Mouse (Mus musculus) MEL (cell line): ENCODE measurements around the gene Lrrc7.

Experiments
- CHD2 ChIP-seq: IDR thresholded peaks from 2 replicates; pipeline ENCODE4 v1.6.1; 2011; ENCODE audit warnings: low read length, improper control_type of control experiment
- CTCF ChIP-seq, 3 experiments: IDR thresholded peaks in 2 of 3; conservative IDR thresholded peaks in 1 of 3; 2 replicates each; pipeline ENCODE4 v1.5.1; 2011 to 2012; ENCODE audit warnings: low read length in 3 of 3, low read depth in 2 of 3, mild to moderate bottlenecking in 2 of 3, improper control_type of control experiment in 1 of 3, inconsistent platforms in 1 of 3, mixed read lengths in 1 of 3, moderate library complexity in 1 of 3; ENCODE audit not compliant: control insufficient read depth in 1 of 3, insufficient read depth in 1 of 3, poor library complexity in 1 of 3, severe bottlenecking in 1 of 3
- HCFC1 ChIP-seq: IDR thresholded peaks from 2 replicates; pipeline ENCODE4 v1.6.1; 2012; ENCODE audit warnings: low read depth, mild to moderate bottlenecking, inconsistent platforms, low read length, improper control_type of control experiment, moderate library complexity
- MAFK ChIP-seq: IDR thresholded peaks from 2 replicates; pipeline ENCODE4 v1.6.1; 2011; ENCODE audit warnings: low read depth, mild to moderate bottlenecking, low read length, improper control_type of control experiment, borderline replicate concordance
- MEF2A ChIP-seq: IDR thresholded peaks from 2 replicates; pipeline ENCODE4 v1.6.1; 2014; ENCODE audit warnings: low read depth, mild to moderate bottlenecking, inconsistent platforms, low read length, improper control_type of control experiment; ENCODE audit not compliant: poor library complexity, insufficient replicate concordance, severe bottlenecking; ENCODE audit errors: extremely low read depth
- POLR2A ChIP-seq, 2 experiments: IDR thresholded peaks; 2 replicates each; pipeline ENCODE4 v1.6.1; 2011 to 2012; ENCODE audit warnings: low read length in 2 of 2, mild to moderate bottlenecking in 2 of 2, control low read depth in 1 of 2, improper control_type of control experiment in 1 of 2, low read depth in 1 of 2, moderate library complexity in 1 of 2; ENCODE audit not compliant: control insufficient read depth in 1 of 2, insufficient read depth in 1 of 2, poor library complexity in 1 of 2
- SIN3A ChIP-seq: IDR thresholded peaks from 2 replicates; pipeline ENCODE4 v1.6.1; 2012; ENCODE audit warnings: low read length, improper control_type of control experiment, inconsistent platforms
- TBP ChIP-seq: IDR thresholded peaks from 2 replicates; pipeline ENCODE4 v1.8.0; 2011; ENCODE audit warnings: low read depth, low read length, improper control_type of control experiment
- UBTF ChIP-seq: IDR thresholded peaks from 2 replicates; pipeline ENCODE4 v1.6.1; 2012; ENCODE audit warnings: low read depth, mild to moderate bottlenecking, inconsistent platforms, low read length, improper control_type of control experiment, moderate library complexity, borderline replicate concordance; ENCODE audit not compliant: insufficient read depth
- USF1 ChIP-seq: IDR thresholded peaks from 2 replicates; pipeline ENCODE4 v1.6.1; 2014; ENCODE audit warnings: low read depth, mild to moderate bottlenecking, inconsistent platforms, low read length, improper control_type of control experiment, moderate library complexity
- ZMIZ1 ChIP-seq: IDR thresholded peaks from 2 replicates; pipeline ENCODE4 v1.6.1; 2012; ENCODE audit warnings: low read depth, mild to moderate bottlenecking, inconsistent platforms, low read length, improper control_type of control experiment, moderate library complexity
- ZNF384 ChIP-seq: IDR thresholded peaks from 2 replicates; pipeline ENCODE4 v1.6.1; 2012; ENCODE audit warnings: low read depth, mild to moderate bottlenecking, inconsistent platforms, low read length, improper control_type of control experiment

GRCm38 (mm10) chr3:158528471-158528870 lies 33.5 kb downstream of the Lrrc7 start:
- no peak for TF ChIP-seq MEF2A
- TF ChIP-seq POLR2A (IDR thresholded peaks at IDR 0.05; ENCODE audit: control insufficient read depth in 1 of 2, insufficient read depth in 1 of 2, low read depth in 1 of 2, low read length in 2 of 2, poor library complexity in 1 of 2) = no peak
- TF ChIP-seq SIN3A = no peak
- no peak for TF ChIP-seq TBP
- no peak for TF ChIP-seq ZMIZ1
- no peak for TF ChIP-seq CHD2
- no peak for TF ChIP-seq CTCF (IDR thresholded peaks at IDR 0.05 in 2 of 3, conservative IDR thresholded peaks at IDR 0.05 in 1 of 3; ENCODE audit: control insufficient read depth in 1 of 3, insufficient read depth in 1 of 3, low read depth in 2 of 3, low read length in 3 of 3, poor library complexity in 1 of 3, severe bottlenecking in 1 of 3)
- no peak for TF ChIP-seq HCFC1
- TF ChIP-seq USF1 = no peak
- no peak for TF ChIP-seq UBTF
- no peak for TF ChIP-seq MAFK
- TF ChIP-seq ZNF384 = no peak
